Mouse (Mus musculus) kidney, adult 11 months (tissue): ENCODE results near the gene Pde8a.

Source experiments
- DNase-seq: peaks from one replicate; pipeline ENCODE4 v3.0.0; 2022

The Pde8a gene

GRCm38 (mm10) chr7:81341563-81341962, 128.2 kb downstream of the Pde8a start:
- no peak for DNase-seq

DNA sequence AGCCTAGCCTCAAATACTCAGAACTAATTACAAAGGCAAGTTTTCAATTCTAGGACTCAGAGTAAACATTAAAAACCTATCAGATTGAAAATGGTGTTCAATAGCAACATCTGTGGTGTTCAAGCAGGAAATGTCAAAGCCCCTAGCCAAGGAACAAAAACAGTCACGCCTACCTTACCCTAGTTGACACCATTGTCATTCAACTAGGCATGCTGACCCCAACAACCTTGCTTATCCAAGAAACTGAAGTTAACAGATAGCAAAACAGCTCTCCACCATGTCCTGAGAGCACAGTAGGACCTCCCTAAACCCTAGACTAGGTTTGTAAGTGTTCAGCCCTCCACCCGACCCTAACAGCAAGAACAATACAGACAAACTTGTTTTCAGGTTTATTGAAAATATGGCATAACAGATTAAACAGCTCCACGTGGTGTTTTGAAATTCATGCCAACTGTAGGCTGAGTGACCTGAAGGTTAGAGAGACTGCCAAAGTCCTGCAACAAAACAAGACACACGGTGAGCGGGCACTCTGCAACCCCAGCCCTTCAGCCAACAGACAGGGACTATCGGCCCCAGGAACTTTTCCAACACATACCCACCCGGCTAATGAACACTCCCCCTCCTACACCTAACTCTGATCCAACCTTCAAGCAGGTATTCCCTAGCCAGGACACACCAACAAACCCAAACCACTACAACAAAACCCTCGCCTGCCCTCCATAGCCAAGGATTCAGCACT, 129.1 kb downstream of the Pde8a start:
- DNase-seq, result peak; percentile 36

DNA sequence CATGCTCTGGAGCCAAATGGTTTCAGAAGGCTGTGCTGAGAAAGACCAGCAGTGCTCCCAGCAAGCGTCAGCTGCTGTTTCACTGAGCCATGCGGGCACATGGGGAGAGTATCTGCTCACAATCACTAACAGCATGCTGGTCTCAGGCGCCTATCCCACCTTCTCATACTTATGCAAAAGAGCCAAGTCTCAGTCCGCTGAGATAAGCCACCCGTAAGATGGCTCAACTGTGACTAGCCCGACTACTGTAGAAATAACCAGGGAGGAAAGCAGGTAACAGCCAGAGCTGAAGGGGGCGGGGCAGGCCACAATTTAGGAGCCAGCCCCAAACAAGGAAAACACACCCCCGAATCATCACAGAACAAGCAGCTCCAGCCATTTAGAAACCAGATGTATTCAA, 129.9 kb downstream of the Pde8a start:
- DNase-seq, result no peak

DNA sequence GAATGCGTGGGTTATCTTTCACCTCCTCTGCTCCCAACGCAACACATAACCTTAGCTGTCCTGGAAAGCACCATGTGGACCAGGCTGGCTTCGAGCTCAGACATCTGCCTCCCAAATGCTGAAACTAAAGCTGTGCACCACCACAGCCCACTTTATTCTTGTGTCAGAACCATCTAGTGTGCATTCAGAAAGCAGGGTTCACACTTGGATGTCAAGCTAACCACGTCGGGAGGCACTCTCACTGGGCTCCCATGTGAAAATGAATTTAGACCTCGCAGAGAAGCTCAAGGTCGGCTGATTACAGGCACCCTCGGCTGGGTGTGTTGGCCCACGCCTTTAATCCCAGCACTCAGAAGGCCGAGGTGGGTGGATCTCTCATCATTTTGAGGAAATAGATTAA, 130.4 kb downstream of the Pde8a start:
- no peak for DNase-seq

GRCm38 (mm10) chr7:81344544-81345446, 131.4 kb downstream of the Pde8a start, which contains the start of gene Rps17:
TSS of gene Rps17 (minus strand) at chr7:81345254.
- DNase-seq, result peak; percentile 94

DNA sequence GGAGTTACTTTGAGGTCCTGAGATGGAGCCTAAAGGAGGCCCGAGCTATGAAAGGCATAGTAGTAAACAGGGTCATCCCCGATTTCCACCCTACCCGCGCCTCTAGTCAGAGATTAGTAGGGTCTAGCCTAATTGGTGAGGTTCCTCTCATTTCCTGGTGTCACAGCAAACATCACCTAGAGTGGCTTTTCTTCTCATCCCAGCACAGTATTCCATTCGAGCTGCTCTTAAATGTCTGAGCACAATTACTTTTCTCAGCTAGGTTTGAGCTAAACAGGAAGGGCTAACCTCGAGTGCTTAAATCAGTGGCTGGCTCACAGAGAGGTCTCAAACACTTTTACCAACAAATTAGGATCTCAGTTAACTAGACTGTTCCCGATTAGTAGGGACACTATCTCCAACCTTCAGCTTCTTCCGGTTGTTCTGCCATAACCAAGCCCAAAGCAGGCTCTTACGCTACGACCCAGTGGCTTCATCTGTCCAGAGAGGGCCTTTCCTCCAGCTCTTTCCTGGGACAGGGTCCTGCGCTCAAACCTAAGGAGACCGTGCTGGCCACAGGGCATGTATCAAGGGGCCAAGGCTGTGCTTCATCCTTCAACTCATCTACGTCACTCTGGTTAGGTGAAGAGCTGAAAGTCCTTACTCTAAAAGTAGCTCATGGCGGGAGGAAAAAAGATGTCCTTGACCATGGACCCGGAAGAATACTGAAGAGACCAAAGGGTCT, 132.2 kb downstream of the Pde8a start:
- DNase-seq, result no peak

DNA sequence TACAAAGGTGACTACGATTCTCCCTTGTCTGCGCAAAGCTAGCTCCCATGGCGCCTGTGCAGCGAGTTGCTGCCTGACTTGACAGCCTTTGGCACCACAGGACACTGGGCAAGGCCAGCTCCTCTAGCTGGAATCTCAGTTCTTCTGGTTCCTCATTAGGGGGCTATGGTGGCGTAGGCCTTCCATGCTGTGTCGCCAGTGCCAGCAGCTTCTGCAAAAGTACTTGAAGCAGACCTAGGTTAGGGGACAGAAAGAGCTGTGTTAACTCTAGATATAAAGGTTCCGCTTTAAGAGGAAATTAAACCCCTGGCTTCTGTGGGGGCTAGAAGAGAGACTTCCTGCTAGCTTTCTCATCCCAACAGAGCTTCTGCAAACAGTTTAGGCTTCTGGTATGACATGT, 134.8 kb downstream of the Pde8a start:
- no peak for DNase-seq

DNA sequence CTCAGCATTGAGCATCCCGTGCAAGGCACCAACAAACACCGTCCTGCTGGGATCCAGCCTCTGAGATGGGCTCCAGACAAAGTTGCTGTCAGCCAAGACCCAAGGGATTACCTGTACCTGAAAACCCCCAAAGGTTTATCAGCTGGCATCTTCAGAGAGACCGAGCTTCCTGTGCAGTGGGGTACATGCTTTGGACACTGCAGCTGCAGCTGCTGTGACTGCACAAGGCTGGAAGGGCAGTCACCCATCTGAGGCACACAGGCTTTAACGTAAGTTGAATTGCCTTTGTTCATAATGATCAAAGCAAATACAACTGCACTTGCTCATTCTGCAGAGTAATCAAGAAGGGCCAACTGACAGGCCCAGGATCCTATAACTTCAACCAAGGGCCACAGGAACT, 138.4 kb downstream of the Pde8a start:
- DNase-seq, result no peak

- no peak for DNase-seq
These were observed 142.3 kb downstream of the Pde8a start for GRCm38 (mm10) chr7:81355746-81356145.

GRCm38 (mm10) chr7:81356360-81356759, 143.0 kb downstream of the Pde8a start:
- no peak for DNase-seq

- DNase-seq, result no peak
These were observed 143.6 kb downstream of the Pde8a start for GRCm38 (mm10) chr7:81356975-81357374.

DNA sequence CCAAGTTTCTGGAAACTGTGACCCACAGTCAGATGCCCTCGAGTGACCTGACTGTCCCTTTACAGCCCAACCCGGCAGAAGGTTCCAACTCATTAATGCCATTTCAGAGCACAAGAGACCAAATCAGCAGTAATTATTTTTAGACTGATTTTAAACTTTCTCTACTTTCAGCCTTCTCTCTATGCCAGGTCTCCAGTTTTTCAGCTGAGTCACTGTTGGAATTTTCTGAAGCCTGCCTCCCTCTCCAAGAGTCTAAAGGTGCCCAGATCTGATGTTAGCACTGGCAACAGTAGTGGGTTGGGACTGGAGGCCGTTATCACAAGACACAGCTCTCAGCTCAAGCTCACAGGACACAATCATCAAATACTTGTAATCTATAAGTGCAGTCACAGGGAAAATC, 154.6 kb downstream of the Pde8a start:
- DNase-seq, result no peak

DNA sequence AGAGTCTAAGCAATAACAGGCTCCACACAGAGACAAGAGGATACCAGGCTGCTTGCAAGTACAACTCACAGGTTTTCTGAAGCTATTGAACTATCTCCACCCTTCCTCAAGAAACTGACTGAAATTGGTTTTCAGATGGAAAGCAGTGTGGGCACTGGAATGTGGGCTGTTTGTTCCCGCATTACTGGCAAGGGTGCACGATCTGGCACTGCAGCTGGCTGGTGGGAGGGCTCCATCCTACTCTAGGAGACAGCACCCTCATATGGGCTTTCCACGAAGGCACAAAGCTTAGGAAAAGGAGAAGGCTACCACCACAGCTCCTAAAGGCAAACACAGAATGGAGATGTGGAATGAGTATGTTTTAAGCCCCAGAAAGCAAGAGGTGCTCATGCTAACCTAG, 156.3 kb downstream of the Pde8a start:
- DNase-seq, result no peak

DNA sequence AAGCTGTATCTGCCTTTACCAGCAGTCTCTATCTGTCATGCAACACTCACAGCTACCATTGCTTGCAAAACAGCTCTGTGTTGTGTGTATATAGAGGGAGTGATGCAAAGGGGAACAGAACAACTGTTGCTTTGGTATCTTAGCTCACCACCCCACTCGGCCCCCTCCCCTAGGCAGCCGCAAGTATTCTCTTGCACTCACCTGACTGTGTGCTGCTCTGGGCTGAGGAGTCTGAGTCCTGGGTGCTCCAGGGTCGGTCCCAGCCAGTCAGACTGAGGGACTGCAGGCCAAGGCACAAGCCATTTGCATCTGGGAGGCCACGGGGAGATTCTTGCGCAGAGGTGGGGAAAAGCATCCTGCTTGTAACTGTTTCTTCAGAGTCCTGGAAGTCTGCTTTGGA, 158.4 kb downstream of the Pde8a start:
- no peak for DNase-seq

DNA sequence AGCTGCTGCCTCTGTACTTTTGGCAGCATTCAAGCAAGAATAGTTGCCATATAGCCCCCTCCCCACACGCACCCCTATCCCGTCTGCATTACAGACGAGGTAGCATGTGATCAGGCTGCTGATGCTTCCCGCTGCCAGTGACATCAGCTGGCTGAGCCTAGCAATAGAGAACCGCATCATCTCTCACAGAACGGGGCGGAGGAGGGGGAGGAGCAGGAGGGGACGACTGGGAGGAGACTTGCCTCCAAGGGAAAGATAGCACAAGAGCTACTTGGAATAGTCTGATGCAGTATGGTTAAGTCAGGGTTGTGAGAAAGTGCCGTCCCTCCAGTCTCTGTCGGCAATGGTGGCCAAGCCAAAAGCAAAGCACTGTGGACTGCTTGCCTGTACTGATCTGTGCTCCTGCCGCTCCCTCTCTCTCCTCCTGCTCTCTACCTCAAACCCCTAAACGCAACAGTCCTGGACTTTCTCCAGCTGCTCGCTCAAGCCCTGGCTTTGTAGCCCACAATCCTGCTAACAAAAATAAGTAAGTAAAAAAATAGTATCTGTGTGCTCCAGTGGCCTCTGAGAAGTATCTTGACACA, 159.0 kb downstream of the Pde8a start:
- DNase-seq, result no peak

DNA sequence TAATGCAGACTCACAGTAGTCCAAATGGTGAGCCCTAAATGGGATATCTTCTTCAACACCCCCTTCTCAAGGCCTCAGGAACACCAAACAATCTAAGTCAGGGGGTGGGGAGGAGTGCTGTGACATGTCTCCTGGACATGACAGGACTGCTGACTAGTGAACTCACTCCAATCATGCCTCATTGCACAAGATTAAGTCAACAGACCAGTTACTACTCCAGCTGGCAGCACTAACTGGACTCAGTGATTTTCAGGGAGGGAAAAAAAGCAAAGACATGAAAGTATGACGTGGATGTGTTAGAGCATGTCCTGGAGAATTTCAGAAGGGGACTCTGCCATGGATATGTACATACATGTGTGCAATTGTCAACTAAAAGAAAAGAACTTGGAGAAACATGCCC, 166.0 kb downstream of the Pde8a start:
- DNase-seq, result no peak
